Mouse (Mus musculus) testis, adult 2 months (tissue): ENCODE results near the gene Tbc1d8. TPM values are rescaled to one million over a fixed set of nuclear protein-coding genes. Genes with fewer than 3 reads are reported as not detected.

Experiments used
- H3K27ac ChIP-seq: fragments of 200-500 bp; 2 replicates; pipeline ENCODE4 v1.5.1; 2012; ENCODE audit warnings: low read depth, low read length; ENCODE audit not compliant: control insufficient read depth, insufficient read depth
- H3K27me3 ChIP-seq: fragments of 200-500 bp; 2 replicates; pipeline ENCODE4 v1.6.1; 2012; ENCODE audit warnings: mild to moderate bottlenecking, low read length, moderate library complexity; ENCODE audit not compliant: control insufficient read depth, insufficient read depth
- H3K36me3 ChIP-seq: fragments of 200-500 bp; 2 replicates; pipeline ENCODE4 v1.6.1; 2012; ENCODE audit warnings: mild to moderate bottlenecking, low read length; ENCODE audit not compliant: control insufficient read depth, insufficient read depth
- H3K4me1 ChIP-seq: fragments of 200-500 bp; 2 replicates; pipeline ENCODE4 v1.6.1; 2012; ENCODE audit warnings: low read length; ENCODE audit not compliant: control insufficient read depth, insufficient read depth
- H3K4me3 ChIP-seq: fragments of 200-500 bp; 2 replicates; pipeline ENCODE4 v1.5.1; 2012; ENCODE audit warnings: low read depth, mild to moderate bottlenecking, low read length, moderate library complexity, mixed read lengths; ENCODE audit not compliant: control insufficient read depth
- CTCF ChIP-seq: fragments of 200-500 bp; IDR thresholded peaks from 2 replicates; pipeline ENCODE4 v1.5.1; 2012; ENCODE audit warnings: low read depth, mild to moderate bottlenecking, inconsistent platforms, low read length, moderate library complexity; ENCODE audit not compliant: control insufficient read depth, insufficient read depth, insufficient replicate concordance
- POLR2A ChIP-seq: fragments of 200-500 bp; IDR thresholded peaks from 2 replicates; pipeline ENCODE4 v1.6.1; 2012; ENCODE audit warnings: low read depth, mild to moderate bottlenecking, inconsistent platforms, low read length, moderate library complexity; ENCODE audit not compliant: control insufficient read depth
- polyA plus RNA-seq: library from polyadenylated mRNA; depleted of rRNA; stranded (reverse); fragments of >200 nt; gene quantifications from 2 replicates; pipeline ENCODE4 v1.2.3, GENCODE M21; 2012

The Tbc1d8 gene
- polyA plus RNA-seq, 1 experiment, result 10.0 TPM

DNA sequence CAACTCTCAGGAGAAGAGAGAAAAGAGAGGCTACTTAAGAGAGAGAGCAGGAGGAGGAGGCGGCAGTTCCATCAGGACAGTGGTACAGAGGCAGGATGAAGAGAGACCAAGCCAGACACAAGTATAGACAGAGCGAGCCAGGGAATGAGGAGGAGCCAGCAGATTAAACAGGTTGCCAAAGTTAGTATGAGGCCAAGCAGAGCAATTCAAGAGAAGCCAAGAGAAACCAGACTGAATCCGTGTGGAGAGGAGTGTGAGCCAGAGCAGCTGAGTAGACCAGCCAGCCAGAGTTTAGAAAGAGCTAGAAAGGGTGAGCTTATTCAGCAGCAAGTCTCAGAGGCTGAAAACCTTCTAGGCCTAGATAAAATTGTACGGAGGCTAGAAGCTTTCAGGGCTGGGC, 91.1 kb downstream of the Tbc1d8 start:
- TF ChIP-seq POLR2A (no peak), CTCF (no peak)
- no peaks in the 10 kb centered on the region for H3K36me3 ChIP-seq

DNA sequence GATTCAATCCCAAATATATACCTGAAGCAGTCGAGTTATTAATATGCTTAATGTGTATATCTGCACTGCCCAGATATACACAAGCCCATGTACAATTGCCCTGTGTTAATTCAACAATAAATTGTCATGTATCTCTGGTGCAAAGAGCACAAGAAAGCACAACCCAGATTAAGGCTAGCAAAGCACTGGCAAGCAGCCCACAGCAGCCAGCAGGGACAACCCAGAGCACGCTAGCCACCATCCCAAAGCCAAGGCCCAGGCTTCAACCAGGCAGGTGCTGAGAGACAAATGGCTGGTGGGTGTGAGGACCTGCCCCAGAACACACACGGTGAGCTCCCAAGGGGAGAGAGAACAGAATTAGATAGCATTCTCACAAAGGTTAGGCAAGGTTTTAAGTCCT, 92.1 kb downstream of the Tbc1d8 start:
- Histone ChIP-seq H3K4me1 (no peaks in the 10 kb centered on the region), H3K27me3 (no peaks in the 10 kb centered on the region), H3K36me3 (no peaks in the 10 kb centered on the region), H3K4me3 (no peak overlapping the region), H3K27ac (no peak overlapping the region)
- TF ChIP-seq POLR2A (no peak), CTCF (no peak)

More for the DNA sequence above, 91.1 kb downstream of the Tbc1d8 start:
- no peaks in the 10 kb centered on the region for H3K27me3 ChIP-seq
- no peak overlapping the region for H3K27ac ChIP-seq
- no peak overlapping the region for H3K4me3 ChIP-seq
- H3K4me1 ChIP-seq, result no peaks in the 10 kb centered on the region

DNA sequence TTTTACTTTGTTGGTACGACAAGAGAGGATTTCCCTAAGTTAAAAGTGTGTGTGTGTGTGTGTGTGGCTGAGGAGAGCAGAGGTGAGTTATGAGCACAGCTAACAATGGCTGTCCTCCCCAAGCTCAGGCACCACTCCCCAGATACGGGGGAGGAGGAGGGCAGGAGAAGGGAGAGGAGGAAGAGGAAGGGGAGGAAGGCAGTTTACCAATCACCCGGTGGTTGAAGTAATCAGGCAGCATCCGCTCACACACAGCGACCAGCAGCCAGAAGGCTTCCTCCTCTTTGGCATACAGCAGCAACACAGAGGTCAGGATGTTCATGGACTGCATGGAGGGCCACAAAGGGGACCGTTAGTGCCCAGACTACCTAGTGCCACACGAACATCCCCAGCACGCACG, 93.6 kb downstream of the Tbc1d8 start:
- no peak overlapping the region for H3K4me3 ChIP-seq
- no peaks in the 10 kb centered on the region for H3K36me3 ChIP-seq
- H3K27me3 ChIP-seq, result no peaks in the 10 kb centered on the region
- H3K4me1 ChIP-seq, result no peaks in the 10 kb centered on the region
- H3K27ac ChIP-seq, result no peak overlapping the region
- TF ChIP-seq CTCF, result no peak
- no peak for TF ChIP-seq POLR2A

DNA sequence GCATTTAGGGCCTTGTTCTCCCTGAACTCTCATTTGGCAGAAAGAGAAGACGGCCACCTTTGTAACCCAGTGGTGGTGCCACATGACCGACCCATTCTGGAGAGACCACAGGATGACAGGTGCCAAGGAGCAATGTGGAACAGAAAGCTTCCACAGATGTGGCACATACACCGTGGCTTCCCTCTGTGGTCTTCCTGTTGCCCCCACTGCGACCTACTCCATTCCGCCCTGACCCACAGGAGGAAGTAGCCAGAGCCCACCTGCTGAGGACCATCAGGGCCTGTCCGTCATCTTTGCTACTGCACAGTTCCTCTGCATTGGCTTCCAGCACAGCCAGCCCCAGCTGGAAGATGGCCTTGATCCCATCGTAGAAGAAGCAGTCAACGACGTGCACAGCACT, 97.5 kb downstream of the Tbc1d8 start:
- no peak overlapping the region for H3K4me3 ChIP-seq
- H3K4me1 ChIP-seq, result no peaks in the 10 kb centered on the region
- H3K27ac ChIP-seq, result no peak overlapping the region
- H3K36me3 ChIP-seq, result no peaks in the 10 kb centered on the region
- no peaks in the 10 kb centered on the region for H3K27me3 ChIP-seq
- no peak for TF ChIP-seq CTCF
- TF ChIP-seq POLR2A, result no peak

DNA sequence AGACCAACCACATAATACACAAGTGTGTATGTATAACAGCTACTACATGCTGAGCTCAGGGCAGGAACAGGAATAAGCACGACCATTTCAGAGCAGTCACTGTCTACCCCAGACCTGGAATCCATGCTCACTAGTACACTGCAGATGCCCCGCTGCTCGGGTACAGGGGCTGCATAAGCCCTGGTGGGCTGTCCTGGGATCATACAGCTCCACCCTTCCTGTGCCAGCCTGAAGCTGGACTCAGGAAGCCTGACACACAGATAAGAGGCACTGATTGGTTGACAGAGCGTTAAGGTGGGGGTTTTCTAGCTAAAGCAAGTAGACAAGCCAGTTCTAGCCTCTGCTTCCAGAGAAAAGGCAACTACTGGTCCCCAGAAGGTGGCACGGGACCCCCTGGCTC, 99.5 kb downstream of the Tbc1d8 start:
- Histone ChIP-seq H3K36me3 (no peaks in the 10 kb centered on the region), H3K4me1 (no peaks in the 10 kb centered on the region), H3K27me3 (no peaks in the 10 kb centered on the region), H3K27ac (no peak overlapping the region), H3K4me3 (no peak overlapping the region)
- no peak for TF ChIP-seq POLR2A
- TF ChIP-seq CTCF, result no peak

DNA sequence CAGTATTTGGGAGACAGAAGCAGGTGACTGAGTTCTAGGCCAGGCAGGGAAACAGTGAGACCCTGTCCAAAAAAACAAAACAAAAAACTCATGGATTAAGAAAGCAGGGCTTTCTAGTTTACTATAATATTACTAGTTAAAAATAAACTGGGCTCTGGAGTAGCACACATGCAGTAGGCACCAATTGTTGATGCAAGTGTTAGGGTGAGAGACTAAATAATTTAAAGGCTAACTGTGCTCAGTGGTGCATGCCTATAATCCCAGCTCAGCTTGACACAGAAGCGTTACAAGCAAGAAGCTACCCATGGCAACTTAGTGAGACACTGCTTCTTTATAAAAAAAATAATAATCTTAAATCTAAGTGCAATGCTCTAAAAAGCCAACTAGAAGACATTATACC, 100.0 kb downstream of the Tbc1d8 start:
- TF ChIP-seq CTCF (no peak), POLR2A (no peak)
- Histone ChIP-seq H3K36me3 (no peaks in the 10 kb centered on the region), H3K4me3 (no peak overlapping the region), H3K27me3 (no peaks in the 10 kb centered on the region), H3K27ac (no peak overlapping the region), H3K4me1 (no peaks in the 10 kb centered on the region)

DNA sequence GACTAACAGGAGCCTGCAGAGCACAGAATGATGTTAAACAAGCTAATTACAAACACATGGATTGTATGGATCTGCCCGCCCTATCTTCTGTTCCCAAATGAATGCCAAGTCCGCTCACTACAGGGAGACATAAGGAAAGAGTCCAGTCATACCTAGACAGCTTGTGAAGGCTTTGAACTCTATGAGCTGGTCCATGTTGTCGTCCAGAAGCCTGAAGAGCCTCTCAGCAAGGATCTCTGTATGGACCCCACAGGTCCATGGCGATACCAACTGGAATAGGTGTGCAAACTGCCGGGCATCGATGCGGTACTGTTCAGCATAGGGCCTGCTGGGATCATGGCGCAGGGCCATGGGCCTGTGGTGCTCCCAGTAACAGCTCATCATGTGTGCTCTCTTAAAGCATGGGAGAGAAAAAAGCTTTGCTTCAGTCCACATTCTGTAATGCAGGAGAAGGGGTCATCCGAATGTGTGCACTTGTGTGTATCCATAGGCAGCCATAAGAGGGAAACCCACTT, 101.8 kb downstream of the Tbc1d8 start:
- Histone ChIP-seq H3K27me3 (no peaks in the 10 kb centered on the region), H3K4me3 (no peak overlapping the region), H3K27ac (no peak overlapping the region), H3K36me3 (no peaks in the 10 kb centered on the region; the same call in 1 of the 2 replicates), H3K4me1 (no peaks in the 10 kb centered on the region)
- TF ChIP-seq CTCF (no peak), POLR2A (no peak)

DNA sequence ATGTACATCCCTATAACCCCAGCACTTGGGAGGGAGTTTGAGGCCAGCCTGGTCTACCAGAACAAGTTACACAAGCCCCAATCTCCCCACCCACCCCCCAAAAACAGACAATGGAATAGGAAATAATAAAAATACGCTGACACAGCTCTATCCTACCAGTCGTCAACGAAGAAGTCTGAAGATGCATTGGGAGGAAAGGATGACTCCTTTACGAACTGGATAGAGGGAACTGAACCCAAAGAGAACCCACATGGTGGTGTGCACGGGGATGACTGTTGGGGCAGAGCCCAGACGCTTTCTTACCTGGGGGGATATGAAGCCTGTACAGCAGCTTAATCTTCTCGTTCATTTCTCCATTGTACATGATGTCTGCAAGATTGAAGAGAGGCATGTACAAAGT, 102.4 kb downstream of the Tbc1d8 start:
- TF ChIP-seq CTCF, result no peak
- TF ChIP-seq POLR2A, result no peak
- no peaks in the 10 kb centered on the region; the same call in 1 of the 2 replicates for H3K36me3 ChIP-seq
- H3K27ac ChIP-seq, result no peak overlapping the region
- no peaks in the 10 kb centered on the region for H3K27me3 ChIP-seq
- no peaks in the 10 kb centered on the region for H3K4me1 ChIP-seq
- H3K4me3 ChIP-seq, result no peak overlapping the region
